Mouse (Mus musculus) forebrain, embryonic 12.5 days (tissue): Measurements from ENCODE around the gene Inpp5a. TPM values are rescaled to one million over a fixed set of nuclear protein-coding genes. Genes with fewer than 3 reads are reported as not detected.

Source experiments
- polyA plus RNA-seq: library from polyadenylated mRNA; unstranded; fragments of >200 nt; fragmentation: Nextera tagmentation; extraction: Ambion mirVana; gene quantifications from 2 replicates; pipeline ENCODE4 v1.2.1, GENCODE M21; 2016

The Inpp5a gene
- polyA plus RNA-seq, 1 experiment from 2014 or later: 17.3 TPM

Other genes with a start within 250 kb of the Inpp5a start
- gene Lrrc27, start 176.1 kb upstream of the Inpp5a start, polyA plus RNA-seq: 5.1 and 6.0 TPM in 2 replicates
- gene Stk32c, start 175.8 kb upstream of the Inpp5a start, polyA plus RNA-seq: 0.46 and 0.62 TPM in 2 replicates
- 4.0 and 4.8 TPM in 2 replicates for gene Pwwp2b, start 140.6 kb upstream of the Inpp5a start, polyA plus RNA-seq
- 5.9 and 8.4 TPM in 2 replicates for gene Nkx6-2, start 193.7 kb downstream of the Inpp5a start, polyA plus RNA-seq